Mouse (Mus musculus): Measurements from ENCODE around the gene Fam19a1. TPM values are rescaled to one million over a fixed set of nuclear protein-coding genes. Genes with fewer than 3 reads are reported as not detected.
A peak's percentile ranks its signal among the peaks of the same experiment; 100 is the strongest.

The Fam19a1 gene
- polyA plus RNA-seq, 1 experiment from 2014 or later, result 17.5 TPM

GRCm38 (mm10) chr6:96266456-96266855 lies 153.5 kb downstream of the Fam19a1 start:
- 85% methylated on average over 4 of the region's 4 CpGs for WGBS
- H3K4me3 ChIP-seq, result no peak overlapping the region
- ATAC-seq (replicated peaks), result no peak
- H3K36me3 ChIP-seq, result no peaks in the 10 kb centered on the region
- H3K9me3 ChIP-seq, result no peaks in the 10 kb centered on the region
- no peak overlapping the region for H3K27ac ChIP-seq (replicated peaks)
- no peak overlapping the region for H3K9ac ChIP-seq (replicated peaks)
- H3K4me1 ChIP-seq, result no peaks in the 10 kb centered on the region
- no peaks in the 10 kb centered on the region for H3K27me3 ChIP-seq
- no peak overlapping the region for H3K4me2 ChIP-seq (replicated peaks)

GRCm38 (mm10) chr6:96268788-96269187 lies 155.8 kb downstream of the Fam19a1 start:
- H3K27me3 ChIP-seq, result no peaks in the 10 kb centered on the region
- H3K27ac ChIP-seq (replicated peaks), result no peak overlapping the region
- ATAC-seq (replicated peaks), result no peak
- no peaks in the 10 kb centered on the region for H3K36me3 ChIP-seq
- H3K4me3 ChIP-seq, result no peak overlapping the region
- no peaks in the 10 kb centered on the region for H3K4me1 ChIP-seq
- no peaks in the 10 kb centered on the region for H3K9me3 ChIP-seq
- H3K9ac ChIP-seq (replicated peaks), result no peak overlapping the region
- no peak overlapping the region for H3K4me2 ChIP-seq (replicated peaks)

- ATAC-seq (replicated peaks), result no peak
- Histone ChIP-seq H3K9ac (replicated peaks) (no peak overlapping the region), H3K9me3 (no peaks in the 10 kb centered on the region), H3K36me3 (no peaks in the 10 kb centered on the region), H3K27ac (replicated peaks) (no peak overlapping the region), H3K4me1 (no peaks in the 10 kb centered on the region), H3K4me3 (no peak overlapping the region), H3K4me2 (replicated peaks) (no peak overlapping the region), H3K27me3 (no peaks in the 10 kb centered on the region)
- WGBS, result 95% methylated on average over 5 of the region's 5 CpGs
These were observed 157.5 kb downstream of the Fam19a1 start for GRCm38 (mm10) chr6:96270436-96270835.

GRCm38 (mm10) chr6:96283731-96284130 lies 170.8 kb downstream of the Fam19a1 start:
- Histone ChIP-seq H3K36me3 (no peaks in the 10 kb centered on the region), H3K27me3 (no peaks in the 10 kb centered on the region), H3K9ac (replicated peaks) (no peak overlapping the region), H3K27ac (replicated peaks) (no peak overlapping the region), H3K9me3 (0 out of 2 replicates have a peak, but pooled peaks cover 4% of the 10 kb centered on the region), H3K4me1 (peaks cover 9% of the 10 kb centered on the region; the same call in 1 of the 2 replicates), H3K4me3 (no peak overlapping the region), H3K4me2 (replicated peaks) (no peak overlapping the region)
- WGBS, result 97% methylated on average over 4 of the region's 4 CpGs
- no peak for ATAC-seq (replicated peaks)

GRCm38 (mm10) chr6:96284590-96284989 lies 171.6 kb downstream of the Fam19a1 start:
- no peaks in the 10 kb centered on the region for H3K36me3 ChIP-seq
- H3K9me3 ChIP-seq, result 0 out of 2 replicates have a peak, but pooled peaks cover 4% of the 10 kb centered on the region
- H3K9ac ChIP-seq (replicated peaks), result no peak overlapping the region
- 19% methylated on average over 4 of the region's 4 CpGs for WGBS
- ATAC-seq (replicated peaks), result peak; percentile 51; the same call in 1 of the 2 replicates
- no peak overlapping the region for H3K27ac ChIP-seq (replicated peaks)
- H3K27me3 ChIP-seq, result no peaks in the 10 kb centered on the region
- H3K4me3 ChIP-seq, result no peak overlapping the region
- peaks cover 9% of the 10 kb centered on the region; the same call in 1 of the 2 replicates for H3K4me1 ChIP-seq
- H3K4me2 ChIP-seq (replicated peaks), result no peak overlapping the region

- no peak overlapping the region for H3K9ac ChIP-seq (replicated peaks)
- WGBS, result 18% methylated on average over 4 of the region's 4 CpGs
- ATAC-seq (replicated peaks), result peak; percentile 79
- H3K27me3 ChIP-seq, result no peaks in the 10 kb centered on the region
- no peak overlapping the region for H3K4me2 ChIP-seq (replicated peaks)
- H3K4me3 ChIP-seq, result no peak overlapping the region
- H3K36me3 ChIP-seq, result no peaks in the 10 kb centered on the region
- H3K27ac ChIP-seq (replicated peaks), result peak overlapping the region; percentile 41; the same call in 1 of the 2 replicates
- peaks cover 9% of the 10 kb centered on the region; the same call in 1 of the 2 replicates for H3K4me1 ChIP-seq
- H3K9me3 ChIP-seq, result 0 out of 2 replicates have a peak, but pooled peaks cover 4% of the 10 kb centered on the region
These were observed 173.3 kb downstream of the Fam19a1 start for GRCm38 (mm10) chr6:96286276-96286675.

GRCm38 (mm10) chr6:96287377-96287776 lies 174.4 kb downstream of the Fam19a1 start:
- Histone ChIP-seq H3K9me3 (no peaks in the 10 kb centered on the region), H3K4me1 (peaks cover 9% of the 10 kb centered on the region; the same call in 1 of the 2 replicates), H3K36me3 (no peaks in the 10 kb centered on the region), H3K27me3 (no peaks in the 10 kb centered on the region), H3K27ac (replicated peaks) (no peak overlapping the region), H3K4me3 (no peak overlapping the region), H3K4me2 (replicated peaks) (no peak overlapping the region), H3K9ac (replicated peaks) (no peak overlapping the region)
- 82% methylated on average over 2 of the region's 2 CpGs for WGBS
- ATAC-seq (replicated peaks), result no peak

- H3K4me2 ChIP-seq (replicated peaks), result no peak overlapping the region
- H3K27ac ChIP-seq (replicated peaks), result no peak overlapping the region
- no peak overlapping the region for H3K4me3 ChIP-seq
- 26% methylated on average over 4 of the region's 4 CpGs for WGBS
- H3K9me3 ChIP-seq, result no peaks in the 10 kb centered on the region
- no peaks in the 10 kb centered on the region for H3K36me3 ChIP-seq
- ATAC-seq (replicated peaks), result no peak
- H3K27me3 ChIP-seq, result no peaks in the 10 kb centered on the region
- H3K4me1 ChIP-seq, result peaks cover 9% of the 10 kb centered on the region; the same call in 1 of the 2 replicates
- no peak overlapping the region for H3K9ac ChIP-seq (replicated peaks)
These were observed 176.7 kb downstream of the Fam19a1 start for GRCm38 (mm10) chr6:96289672-96290071.

- no peak overlapping the region for H3K4me2 ChIP-seq (replicated peaks)
- no peaks in the 10 kb centered on the region for H3K9me3 ChIP-seq
- H3K36me3 ChIP-seq, result no peaks in the 10 kb centered on the region
- H3K4me1 ChIP-seq, result no peaks in the 10 kb centered on the region
- H3K9ac ChIP-seq (replicated peaks), result no peak overlapping the region
- H3K27me3 ChIP-seq, result no peaks in the 10 kb centered on the region
- ATAC-seq (replicated peaks), result no peak
- WGBS, result 88% methylated on average over 2 of the region's 2 CpGs
- no peak overlapping the region for H3K4me3 ChIP-seq
- H3K27ac ChIP-seq (replicated peaks), result no peak overlapping the region
These were observed 234.5 kb downstream of the Fam19a1 start for GRCm38 (mm10) chr6:96347491-96347890.

GRCm38 (mm10) chr6:96349446-96350025 lies 236.6 kb downstream of the Fam19a1 start:
- no peaks in the 10 kb centered on the region for H3K27me3 ChIP-seq
- H3K4me2 ChIP-seq (replicated peaks), result no peak overlapping the region
- no peaks in the 10 kb centered on the region for H3K4me1 ChIP-seq
- no peak for ATAC-seq (replicated peaks)
- no peaks in the 10 kb centered on the region for H3K36me3 ChIP-seq
- no peak overlapping the region for H3K9ac ChIP-seq (replicated peaks)
- no peak overlapping the region for H3K4me3 ChIP-seq
- no peaks in the 10 kb centered on the region for H3K9me3 ChIP-seq
- WGBS, result 63% methylated on average over 7 of the region's 7 CpGs
- H3K27ac ChIP-seq (replicated peaks), result no peak overlapping the region

GRCm38 (mm10) chr6:96369544-96369943 lies 256.6 kb downstream of the Fam19a1 start:
- no peak for ATAC-seq (replicated peaks)
- H3K4me2 ChIP-seq (replicated peaks), result no peak overlapping the region
- WGBS, result 89% methylated on average over 3 of the region's 3 CpGs
- H3K4me3 ChIP-seq, result no peak overlapping the region
- no peak overlapping the region for H3K27ac ChIP-seq (replicated peaks)
- H3K9me3 ChIP-seq, result no peaks in the 10 kb centered on the region
- 0 out of 2 replicates have a peak, but pooled peaks cover 2% of the 10 kb centered on the region for H3K27me3 ChIP-seq
- no peaks in the 10 kb centered on the region for H3K36me3 ChIP-seq
- H3K9ac ChIP-seq (replicated peaks), result no peak overlapping the region
- H3K4me1 ChIP-seq, result no peaks in the 10 kb centered on the region

- Histone ChIP-seq H3K9me3 (no peaks in the 10 kb centered on the region), H3K27me3 (0 out of 2 replicates have a peak, but pooled peaks cover 2% of the 10 kb centered on the region), H3K9ac (replicated peaks) (no peak overlapping the region), H3K27ac (replicated peaks) (no peak overlapping the region), H3K4me3 (no peak overlapping the region), H3K36me3 (no peaks in the 10 kb centered on the region), H3K4me2 (replicated peaks) (no peak overlapping the region), H3K4me1 (0 out of 2 replicates have a peak, but pooled peaks cover 2% of the 10 kb centered on the region)
- no peak for ATAC-seq (replicated peaks)
- WGBS, result 51% methylated on average over 6 of the region's 6 CpGs
These were observed 259.9 kb downstream of the Fam19a1 start for GRCm38 (mm10) chr6:96372848-96373247.

- 0 out of 2 replicates have a peak, but pooled peaks cover 2% of the 10 kb centered on the region for H3K4me1 ChIP-seq
- H3K9ac ChIP-seq (replicated peaks), result no peak overlapping the region
- ATAC-seq (replicated peaks), result no peak
- H3K27me3 ChIP-seq, result 0 out of 2 replicates have a peak, but pooled peaks cover 2% of the 10 kb centered on the region
- H3K4me3 ChIP-seq, result no peak overlapping the region
- WGBS, result 16% methylated on average over 2 of the region's 2 CpGs
- H3K4me2 ChIP-seq (replicated peaks), result no peak overlapping the region
- H3K36me3 ChIP-seq, result no peaks in the 10 kb centered on the region
- H3K9me3 ChIP-seq, result no peaks in the 10 kb centered on the region
- H3K27ac ChIP-seq (replicated peaks), result no peak overlapping the region
These were observed 260.3 kb downstream of the Fam19a1 start for GRCm38 (mm10) chr6:96373274-96373673.

Data from forebrain, embryonic 15.5 days (tissue).